Mouse (Mus musculus) ovary, adult 10 weeks (tissue): Measurements from ENCODE around the gene 4930404N11Rik. TPM values are rescaled to one million over a fixed set of nuclear protein-coding genes. Genes with fewer than 3 reads are reported as not detected.

ENCODE experiments used
- polyA plus RNA-seq: library from polyadenylated mRNA; stranded (reverse); fragments of 350-450 nt; fragmentation: Illumina TruSeq; extraction: RNeasy Lipid Tissue Mini Kit (QIAGEN cat#74804); gene quantifications from one replicate; pipeline ENCODE4 v1.2.3, GENCODE M21; 2014

4930404N11Rik gene
- polyA plus RNA-seq: not detected

DNA sequence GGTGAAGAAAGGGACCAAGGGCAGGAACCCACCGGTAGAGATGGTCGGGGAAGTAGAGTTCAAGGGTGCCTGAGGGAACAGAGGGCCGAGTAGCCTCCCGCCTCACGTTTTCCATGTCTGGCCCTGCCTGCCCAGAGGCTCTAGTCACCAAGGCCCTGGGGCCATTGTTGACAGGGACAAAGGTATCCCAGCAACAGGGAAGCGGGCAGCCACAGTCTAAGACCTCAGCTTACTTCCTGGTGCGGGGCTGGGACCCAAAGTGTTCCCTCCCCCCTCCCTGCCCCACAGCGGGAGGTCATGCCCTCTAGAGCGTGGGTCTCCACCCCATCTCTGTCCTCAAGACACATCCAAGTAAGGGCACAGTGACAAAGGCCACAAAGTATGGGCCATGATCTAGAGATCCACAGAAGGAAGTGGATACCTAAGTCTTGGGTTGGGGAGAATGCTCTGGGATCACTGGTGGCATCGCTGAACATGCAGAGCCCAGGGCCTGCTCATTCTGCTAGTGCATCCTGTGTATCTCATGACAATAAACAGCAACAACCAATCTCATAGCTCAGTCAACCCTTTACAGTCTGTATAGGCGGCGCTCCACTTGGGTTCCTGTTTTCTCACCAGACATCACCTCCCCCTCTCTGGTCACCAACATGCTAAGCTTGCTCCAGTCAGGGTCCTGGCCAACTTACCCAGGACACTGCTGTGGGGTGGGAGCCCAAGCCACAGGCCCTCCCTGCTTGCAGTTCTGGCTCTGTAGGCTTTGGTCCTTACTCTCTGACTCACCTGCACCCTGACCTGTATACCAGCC is at the start of gene 4930404N11Rik:
Gene 4930404N11Rik (minus strand): TSS at position 145 of the 805 bp plus-strand sequence.

DNA sequence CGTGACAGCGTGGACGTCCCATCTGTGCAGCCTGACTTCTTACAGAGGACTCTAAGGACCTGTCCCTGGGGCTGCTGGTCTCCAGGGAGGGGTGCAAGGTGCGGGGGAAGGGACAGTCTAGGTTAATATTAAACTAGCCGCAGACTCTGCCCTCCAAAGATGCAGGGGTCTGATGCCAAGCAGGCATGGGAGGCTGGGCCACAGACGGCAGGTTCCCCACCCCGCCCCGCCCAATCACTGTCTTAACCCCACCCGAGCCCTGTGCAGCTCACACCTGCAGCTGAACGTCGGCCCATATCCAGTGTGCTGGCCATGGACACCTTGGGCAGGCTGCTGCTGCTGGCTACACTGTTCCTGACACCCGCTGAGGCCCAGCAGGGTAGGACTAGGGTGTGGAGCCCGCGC is 27.2 kb upstream of the 4930404N11Rik start, which contains the start of gene Smim24:
Gene Smim24 (plus strand): TSS at position 271 of the 405 bp plus-strand sequence.

GRCm38 (mm10) chr10:81388505-81389055 is 23.0 kb upstream of the 4930404N11Rik start, which contains the start of gene Gm48552:
TSS of gene Gm48552 (plus strand) at chr10:81389005.

DNA sequence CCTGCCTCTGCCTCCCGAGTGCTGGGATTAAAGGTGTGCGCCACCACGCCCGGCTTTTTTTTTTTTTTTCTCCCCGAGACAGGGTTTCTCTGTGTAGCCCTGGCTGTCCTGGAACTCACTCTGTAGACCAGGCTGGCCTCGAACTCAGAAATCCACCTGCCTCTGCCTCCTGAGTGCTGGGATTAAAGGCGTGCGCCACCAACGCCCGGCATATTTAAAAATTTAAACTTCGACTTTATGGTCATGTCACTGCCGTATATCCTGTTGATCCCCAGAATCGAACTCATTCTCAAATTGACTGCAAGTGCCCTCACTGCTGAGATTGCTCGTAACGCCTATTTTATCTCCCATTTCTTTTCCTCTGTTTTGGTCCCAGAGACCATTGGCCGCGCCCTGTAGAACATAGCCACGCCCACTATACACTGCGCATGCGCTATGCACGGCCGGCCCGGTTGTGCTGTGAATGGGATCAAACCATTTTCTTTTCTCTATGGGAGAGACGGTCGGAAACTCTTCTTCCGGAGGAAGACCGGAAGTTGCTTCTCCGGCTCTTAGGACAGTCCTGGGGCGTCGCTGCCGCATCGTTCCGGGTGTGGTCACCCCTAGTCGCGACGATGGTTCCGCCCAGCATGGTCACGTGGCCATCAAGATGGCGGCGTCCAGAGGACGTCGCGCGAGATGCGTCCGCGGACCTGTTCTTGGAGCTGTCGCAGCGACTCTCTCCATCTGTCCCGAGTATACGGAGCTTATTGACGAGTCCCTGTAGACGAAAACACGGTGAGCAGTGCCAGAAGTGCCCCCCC is 18.4 kb upstream of the 4930404N11Rik start, which contains the start of the genes Dohh and Gm48551:
Gene Dohh (plus strand): TSS at position 627 of the 803 bp plus-strand sequence.
Gene Gm48551 (plus strand): TSS at position 665 of the 803 bp plus-strand sequence.

DNA sequence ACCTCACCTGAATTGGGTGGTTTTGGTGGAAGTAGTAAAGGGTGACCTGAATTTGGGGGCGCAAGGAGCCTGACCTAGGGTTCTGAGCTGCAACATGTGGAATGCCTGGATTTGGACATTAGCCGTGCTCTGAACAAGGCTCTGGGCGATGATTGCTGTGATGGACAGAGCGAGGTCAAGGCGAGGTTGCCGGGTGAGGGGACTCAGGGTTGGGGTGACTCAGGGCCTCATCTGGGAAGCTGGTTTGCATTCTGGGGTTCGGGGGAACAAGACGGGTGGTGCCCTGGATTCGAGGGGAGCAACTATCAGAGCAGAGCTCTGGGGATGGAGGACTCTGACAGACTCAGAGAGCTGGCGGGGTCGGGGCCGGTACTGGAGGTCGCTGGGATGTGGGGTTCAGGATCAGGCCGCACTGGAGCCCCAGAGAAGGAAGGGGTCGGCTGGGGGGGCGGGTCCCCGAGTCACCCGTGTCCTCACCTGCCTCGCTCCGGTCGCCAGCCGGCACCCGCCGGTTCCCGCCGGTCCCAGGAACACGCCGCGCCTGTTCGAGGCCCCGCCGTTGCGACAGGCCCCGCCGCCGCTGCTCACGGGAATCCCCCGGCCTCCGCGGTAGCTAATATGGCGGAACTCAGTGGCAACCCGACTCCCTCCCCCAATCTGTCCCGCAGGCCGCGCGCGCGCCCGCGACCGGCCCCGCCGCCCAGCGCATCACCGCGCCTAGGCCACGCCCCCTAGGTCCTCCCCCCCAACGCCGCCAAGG is 12.4 kb upstream of the 4930404N11Rik start, which contains the start of gene Fzr1:
Gene Fzr1 (minus strand): TSS at position 724 of the 760 bp plus-strand sequence.

DNA sequence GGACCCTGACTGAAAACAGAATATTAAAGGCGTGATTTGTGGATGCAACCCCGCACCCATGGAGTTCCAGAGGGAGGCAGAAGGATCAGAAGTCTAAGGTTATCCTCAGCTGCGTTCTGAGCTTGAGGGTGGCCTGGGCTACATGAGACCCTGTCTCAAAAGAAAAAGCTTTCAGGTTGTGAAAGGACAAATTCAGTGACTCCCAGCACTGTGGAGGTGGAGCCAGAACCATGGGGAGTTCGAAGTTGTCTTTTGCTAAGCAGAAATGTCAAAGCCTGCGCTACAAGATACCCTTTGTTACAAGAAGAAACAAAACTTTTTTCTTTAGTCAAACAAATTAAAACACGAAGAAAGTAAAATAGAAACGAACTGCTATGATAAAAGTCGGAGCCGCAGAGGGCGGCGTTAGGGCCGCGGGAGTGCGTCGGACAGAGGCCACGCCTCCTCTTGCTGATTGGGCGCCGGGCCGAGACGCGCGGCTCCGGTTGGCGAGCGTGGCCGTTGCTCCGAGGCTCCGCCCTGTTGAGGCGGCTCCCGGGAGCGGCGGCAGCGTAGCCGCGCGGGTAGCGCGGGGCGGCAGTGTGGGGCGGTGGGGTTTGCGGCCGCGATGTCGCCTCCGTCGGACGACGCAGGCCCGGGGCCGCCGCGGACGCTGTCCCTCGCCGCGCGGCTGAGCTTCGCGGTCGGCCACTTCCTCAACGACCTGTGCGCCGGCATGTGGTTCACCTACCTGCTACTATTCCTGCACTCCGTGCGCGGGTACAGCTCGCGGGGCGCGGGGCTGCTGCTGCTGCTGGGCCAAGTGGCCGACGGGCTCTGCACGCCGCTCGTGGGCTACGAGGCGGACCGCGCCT is 8.4 kb downstream of the 4930404N11Rik start, which contains the start of gene Mfsd12:
Gene Mfsd12 (plus strand): TSS at position 501 of the 854 bp plus-strand sequence.

GRCm38 (mm10) chr10:81350351-81351063 is 15.1 kb downstream of the 4930404N11Rik start, which contains the start of gene Hmg20b:
TSS of gene Hmg20b (minus strand) at chr10:81350480.

DNA sequence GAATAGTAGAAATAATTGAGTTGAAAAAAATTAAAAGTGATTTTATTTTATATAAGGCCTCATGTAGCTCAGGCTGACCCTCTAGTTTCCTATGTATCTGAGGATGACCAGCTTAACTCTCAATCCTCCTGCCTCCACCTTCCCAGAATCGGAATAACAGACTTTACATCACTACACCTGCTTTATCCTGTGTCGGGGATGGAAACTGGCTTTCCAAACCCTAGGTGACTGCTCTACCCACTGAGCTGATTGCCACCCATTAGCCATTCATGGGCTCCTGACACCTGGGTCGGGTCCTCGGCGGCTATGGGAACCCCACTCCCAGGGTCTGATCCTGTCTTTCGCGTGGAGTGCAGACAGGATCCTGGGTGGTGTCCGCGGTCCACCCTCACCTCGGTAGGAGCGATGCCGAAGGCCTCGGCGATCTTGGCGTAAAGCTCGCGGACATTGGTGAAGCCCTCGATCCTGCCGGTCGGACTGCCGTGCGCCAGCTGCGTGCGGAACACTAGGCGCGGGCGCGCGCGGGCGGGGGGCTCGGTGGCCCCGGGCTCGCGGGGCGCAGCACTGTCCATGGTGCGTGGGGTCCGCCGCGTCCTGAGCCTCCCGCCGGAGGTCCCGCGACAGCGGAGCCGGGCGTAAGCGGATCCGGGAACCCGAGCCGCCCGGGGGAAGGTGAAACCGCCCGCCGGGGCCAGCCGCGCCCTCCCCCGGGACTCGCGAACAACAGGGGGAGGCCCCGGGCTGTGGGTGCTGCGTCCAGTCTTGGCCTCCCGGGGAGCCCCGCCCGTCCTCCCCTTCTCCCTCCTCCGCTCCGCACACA is 22.7 kb downstream of the 4930404N11Rik start, which contains the start of gene Gipc3:
Gene Gipc3 (minus strand): TSS at position 581 of the 820 bp plus-strand sequence.

GRCm38 (mm10) chr10:81328386-81328785 is 37.2 kb downstream of the 4930404N11Rik start, which contains the start of gene Tbxa2r:
TSS of gene Tbxa2r (plus strand) at chr10:81328731.

DNA sequence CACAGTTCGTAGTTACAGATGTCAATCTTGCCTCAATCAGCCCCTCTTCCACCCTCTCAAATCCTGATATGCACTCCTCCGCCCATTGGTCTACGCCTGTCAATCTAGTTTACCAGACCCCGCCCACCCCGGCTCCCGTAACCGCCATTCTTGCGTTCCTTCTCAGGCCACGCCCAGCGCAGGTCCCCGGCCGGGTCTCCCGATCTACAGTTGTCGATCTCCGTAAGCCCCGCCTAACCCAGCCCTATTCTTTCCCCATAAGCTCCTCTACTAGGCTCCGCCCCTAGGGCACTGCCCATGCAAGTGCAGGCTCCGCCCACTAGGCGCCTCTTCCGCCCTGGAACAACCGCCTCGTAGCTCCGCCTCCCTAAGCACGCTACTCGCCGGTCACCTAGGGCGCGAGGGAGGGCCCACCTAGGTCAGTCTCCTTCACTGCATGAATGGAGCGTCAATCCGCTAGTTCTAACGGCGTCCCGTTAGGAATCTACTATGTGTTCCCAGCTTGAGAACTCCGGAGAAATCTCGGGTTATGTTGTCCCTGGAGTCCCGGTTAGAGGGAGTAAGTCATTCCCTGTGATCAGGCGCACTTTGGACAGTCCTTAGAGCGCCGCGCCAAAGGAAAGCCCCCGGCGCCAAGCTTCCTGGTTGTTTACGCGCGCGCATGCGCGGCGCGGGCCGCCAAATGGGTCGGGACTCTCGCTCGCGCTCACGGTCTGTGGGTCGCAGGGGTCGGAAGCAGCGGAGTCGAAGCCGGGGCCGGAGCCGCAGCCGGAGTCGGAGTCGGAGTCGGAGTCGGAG is 44.9 kb downstream of the 4930404N11Rik start, which contains the start of gene Cactin:
Gene Cactin (plus strand): TSS at position 554 of the 798 bp plus-strand sequence.

Other genes starting within 250 kb of the 4930404N11Rik start
- 17.8 TPM for gene Zbtb7a, start 230.6 kb downstream of the 4930404N11Rik start, polyA plus RNA-seq
- gene Pias4, start 197.9 kb downstream of the 4930404N11Rik start, polyA plus RNA-seq: 0.46 TPM
- 6.8 TPM for gene Eef2, start 189.2 kb downstream of the 4930404N11Rik start, polyA plus RNA-seq
- gene Dapk3, start 182.8 kb downstream of the 4930404N11Rik start, polyA plus RNA-seq: not detected
- not detected for gene 4930442H23Rik, start 182.0 kb downstream of the 4930404N11Rik start, polyA plus RNA-seq
- gene Nmrk2, start 163.8 kb downstream of the 4930404N11Rik start, polyA plus RNA-seq: not detected
- not detected for gene Atcay, start 135.0 kb downstream of the 4930404N11Rik start, polyA plus RNA-seq
- gene Zfr2, start 132.7 kb downstream of the 4930404N11Rik start, polyA plus RNA-seq: 0.66 TPM
- not detected for gene Matk, start 112.9 kb downstream of the 4930404N11Rik start, polyA plus RNA-seq
- not detected for gene Mrpl54, start 98.9 kb downstream of the 4930404N11Rik start, polyA plus RNA-seq
- not detected for gene Apba3, start 98.9 kb downstream of the 4930404N11Rik start, polyA plus RNA-seq
- gene Tjp3, start 74.2 kb downstream of the 4930404N11Rik start, polyA plus RNA-seq: not detected
- 2.6 TPM for gene Pip5k1c, start 72.9 kb downstream of the 4930404N11Rik start, polyA plus RNA-seq
- 0.17 TPM for gene Cactin, start 44.7 kb downstream of the 4930404N11Rik start, polyA plus RNA-seq
- not detected for gene Tbxa2r, start 37.1 kb downstream of the 4930404N11Rik start, polyA plus RNA-seq
- gene Gipc3, start 22.6 kb downstream of the 4930404N11Rik start, polyA plus RNA-seq: not detected
- 4.2 TPM for gene Hmg20b, start 15.3 kb downstream of the 4930404N11Rik start, polyA plus RNA-seq
- not detected for gene Mfsd12, start 8.3 kb downstream of the 4930404N11Rik start, polyA plus RNA-seq
- 0.26 TPM for gene Fzr1, start 12.7 kb upstream of the 4930404N11Rik start, polyA plus RNA-seq
- not detected for gene Dohh, start 18.6 kb upstream of the 4930404N11Rik start, polyA plus RNA-seq
- not detected for gene Gm48551, start 18.6 kb upstream of the 4930404N11Rik start, polyA plus RNA-seq
- gene Gm48552, start 23.2 kb upstream of the 4930404N11Rik start, polyA plus RNA-seq: 0.88 TPM
- not detected for gene Smim24, start 27.2 kb upstream of the 4930404N11Rik start, polyA plus RNA-seq
- gene Nfic, start 89.8 kb upstream of the 4930404N11Rik start, polyA plus RNA-seq: 14.2 TPM
- not detected for gene Celf5, start 116.9 kb upstream of the 4930404N11Rik start, polyA plus RNA-seq
- not detected for gene Ncln, start 130.6 kb upstream of the 4930404N11Rik start, polyA plus RNA-seq
- gene S1pr4, start 134.3 kb upstream of the 4930404N11Rik start, polyA plus RNA-seq: not detected
- gene Gna15, start 158.4 kb upstream of the 4930404N11Rik start, polyA plus RNA-seq: not detected
- 1.7 TPM for gene Gna11, start 179.4 kb upstream of the 4930404N11Rik start, polyA plus RNA-seq
- 10.1 TPM for gene Aes, start 193.7 kb upstream of the 4930404N11Rik start, polyA plus RNA-seq
- gene Tle2, start 208.7 kb upstream of the 4930404N11Rik start, polyA plus RNA-seq: 3.3 TPM
- 9.7 TPM for gene Tle6, start 235.3 kb upstream of the 4930404N11Rik start, polyA plus RNA-seq
- 0.77 TPM for gene BC025920, start 240.5 kb upstream of the 4930404N11Rik start, polyA plus RNA-seq